Mouse (Mus musculus) Patski (cell line): ENCODE results near the gene Ccl24. TPM values are rescaled to one million over a fixed set of nuclear protein-coding genes. Genes with fewer than 3 reads are reported as not detected.
"Not testable (repeated sequence)": the region's sequence is repeated elsewhere in the genome, so short reads cannot be mapped to it uniquely, and the experiment has no call there.

Experiments used
- ATAC-seq: fragments of 100-300 bp; one replicate; pipeline ENCODE4 v1.8.0; 2021
- CTCF ChIA-PET: fragments of 350-600 bp; sonication (Branson Sonifier 250); formaldehyde crosslinking; loops from one replicate; lab custom pipeline; 2022; ENCODE audit warnings: inconsistent platforms; lab: Charles Lee
- POLR2A ChIA-PET: fragments of 350-600 bp; sonication (Branson Sonifier 250); formaldehyde crosslinking; loops from one replicate; lab custom pipeline; 2022; ENCODE audit warnings: antibody characterized with exemption, inconsistent platforms; lab: Charles Lee
- DNase-seq: peaks from one replicate; pipeline ENCODE4 v3.0.0-alpha.2; 2011; ENCODE audit warnings: low read depth, low spot score
- H3K27me3 ChIP-seq: fragments of 371-371 bp; one replicate; pipeline ENCODE4 v1.5.1; 2021
- CTCF ChIP-seq: fragments of 100-300 bp; IDR thresholded peaks from one replicate; pipeline ENCODE4 v1.5.1; 2021
- in situ Hi-C: fragments of 300-500 bp; cut with MboI; formaldehyde crosslinking; loops from 3 replicates; pipeline ENCODE4 v1.11.1; 2018; ENCODE audit warnings: low pct_unique_long_range_greater_than_20kb, mixed read lengths
- polyA plus RNA-seq: library from polyadenylated mRNA; unstranded; gene quantifications from one replicate; pipeline ENCODE4 v1.2.3, GENCODE M21; 2021

Gene Ccl24
- polyA plus RNA-seq: not detected

DNA sequence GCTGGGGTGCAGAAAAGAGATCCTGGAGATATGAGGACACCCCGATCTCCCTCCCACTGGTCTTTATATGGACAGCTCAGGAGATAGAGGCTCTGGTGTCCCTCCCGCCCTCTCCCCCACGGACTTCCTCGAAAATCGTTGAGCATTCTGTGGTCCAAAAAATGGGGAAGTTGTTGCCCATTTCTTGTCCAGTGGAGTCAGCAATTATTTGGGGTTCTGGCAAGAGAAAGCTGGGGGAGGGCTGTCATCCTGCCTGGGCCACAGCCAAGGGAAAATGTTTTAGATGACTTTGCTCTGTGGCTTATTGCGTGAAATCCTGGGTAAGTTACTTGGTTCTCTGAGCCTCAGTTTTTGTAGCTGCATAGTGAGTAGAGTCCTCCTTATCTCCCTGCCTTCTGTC lies at the start of gene Ccl24:
Ccl24 (minus strand) TSS at position 44 of the 400 bp plus-strand sequence.
- no peak for ATAC-seq
- H3K27me3 ChIP-seq: peaks cover 8% of the 10 kb centered on the region
- CTCF ChIA-PET: no interaction called here
- in situ Hi-C loops: no loop called here
- TF ChIP-seq CTCF: no peak
- no peak for DNase-seq
- POLR2A ChIA-PET: no interaction called here

DNA sequence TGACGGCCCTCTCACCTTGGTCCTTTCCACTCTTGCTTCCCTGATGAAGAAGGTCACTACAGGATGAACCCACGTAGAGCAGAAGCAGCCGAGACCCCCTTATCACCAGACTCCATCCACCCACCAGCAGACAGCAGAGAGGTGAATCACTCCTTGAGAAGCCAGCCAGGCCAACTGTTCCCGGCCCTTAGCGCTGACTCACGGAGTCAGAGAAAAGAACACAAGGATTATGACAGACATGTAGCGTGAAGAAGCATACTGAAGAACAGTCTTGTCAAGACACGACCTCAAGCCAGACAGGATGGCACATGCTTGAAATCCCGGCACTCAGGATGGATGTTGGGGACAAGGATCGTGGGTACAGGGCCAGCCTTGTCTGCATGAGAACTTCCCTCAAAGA lies 48.9 kb upstream of the Ccl24 start:
- H3K27me3 ChIP-seq: no peaks in the 10 kb centered on the region
- TF ChIP-seq CTCF: no peak
- POLR2A ChIA-PET: no interaction called here
- CTCF ChIA-PET: interaction anchor here (2.2 kb wide), 1 partner anchor 9 kb away, joined by 11 read pairs; no protein-coding TSS in a partner anchor
- no peak for ATAC-seq
- in situ Hi-C loops: no loop called here
- DNase-seq: no peak

DNA sequence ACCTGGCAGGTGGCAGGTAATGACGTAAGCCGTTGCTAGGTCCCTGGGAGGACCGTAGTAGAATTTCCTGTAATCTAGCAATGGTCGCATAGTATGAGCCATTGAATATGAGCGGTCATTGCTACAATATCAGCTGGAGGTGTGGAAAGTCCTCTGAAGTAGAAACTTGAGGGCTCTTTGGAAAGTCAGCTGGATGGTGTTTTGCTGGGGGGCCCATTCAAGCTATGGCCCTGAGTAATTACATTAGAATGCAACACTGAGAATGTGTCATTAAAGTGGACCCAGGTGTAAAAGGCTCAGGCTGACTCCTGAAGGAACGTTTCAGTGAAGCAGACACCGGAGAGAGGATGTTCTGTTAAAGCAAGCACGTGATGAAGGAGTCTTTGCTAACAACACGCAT lies 47.7 kb upstream of the Ccl24 start:
- ChIA-PET POLR2A (no interaction called here), CTCF (interaction anchor here (1.0 to 2.2 kb wide), 2 partner anchors 10 to 143 kb away, joined by 3 to 11 read pairs; no protein-coding TSS in a partner anchor)
- in situ Hi-C loops: no loop called here
- H3K27me3 ChIP-seq: no peaks in the 10 kb centered on the region
- DNase-seq (no peak), ATAC-seq (no peak)
- TF ChIP-seq CTCF: no peak

DNA sequence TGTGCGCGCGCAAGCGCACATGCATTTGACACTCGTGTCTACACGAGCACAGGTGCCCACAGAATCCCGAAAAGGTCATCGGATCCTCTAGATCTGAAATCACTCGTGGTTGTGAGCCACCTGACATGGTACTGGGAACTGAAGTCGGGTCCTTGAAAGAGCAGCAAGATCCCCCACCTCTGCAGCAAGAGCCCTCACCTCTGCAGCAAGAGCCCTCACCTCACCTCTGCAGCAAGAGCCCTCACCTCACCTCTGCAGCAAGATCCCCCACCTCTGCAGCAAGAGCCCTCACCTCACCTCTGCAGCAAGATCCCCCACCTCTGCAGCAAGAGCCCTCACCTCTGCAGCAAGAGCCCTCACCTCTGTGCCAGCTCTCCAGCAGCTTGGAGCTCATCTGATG lies 46.9 kb upstream of the Ccl24 start:
- in situ Hi-C loops: loop anchor here (5.0 kb wide), 2 partner anchors 148 to 228 kb away; no protein-coding TSS in a partner anchor
- H3K27me3 ChIP-seq, DNase-seq, POLR2A ChIA-PET, ATAC-seq: not testable (repeated sequence)
- CTCF ChIA-PET: interaction anchor here (2.2 kb wide), 1 partner anchor 11 kb away, joined by 11 read pairs; no protein-coding TSS in a partner anchor

DNA sequence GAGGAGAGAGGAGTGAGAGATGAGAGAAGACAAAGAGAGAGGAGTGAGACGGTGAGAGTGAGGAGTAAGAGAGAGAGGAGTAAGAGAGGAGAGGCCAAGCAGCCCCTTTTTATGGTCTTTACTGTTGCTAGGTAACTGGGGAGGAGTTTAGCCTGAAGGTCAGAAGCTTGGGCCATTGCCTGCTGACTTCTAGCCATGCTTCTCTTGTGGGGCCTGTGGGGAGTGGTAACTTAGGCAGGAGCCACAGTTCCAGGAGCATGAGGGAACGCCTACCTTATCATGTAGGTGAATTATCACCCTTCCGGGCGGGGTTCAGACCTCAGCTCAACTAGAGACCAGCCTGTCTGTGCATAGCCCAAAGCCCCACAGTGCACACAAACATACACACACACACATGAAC lies 36.9 kb upstream of the Ccl24 start:
- ChIA-PET CTCF (no interaction called here), POLR2A (no interaction called here)
- ATAC-seq (no peak), DNase-seq (no peak)
- in situ Hi-C loops: loop anchor here (5.0 kb wide), 1 partner anchor 202 kb away; no protein-coding TSS in a partner anchor
- no peak for TF ChIP-seq CTCF
- no peaks in the 10 kb centered on the region for H3K27me3 ChIP-seq

DNA sequence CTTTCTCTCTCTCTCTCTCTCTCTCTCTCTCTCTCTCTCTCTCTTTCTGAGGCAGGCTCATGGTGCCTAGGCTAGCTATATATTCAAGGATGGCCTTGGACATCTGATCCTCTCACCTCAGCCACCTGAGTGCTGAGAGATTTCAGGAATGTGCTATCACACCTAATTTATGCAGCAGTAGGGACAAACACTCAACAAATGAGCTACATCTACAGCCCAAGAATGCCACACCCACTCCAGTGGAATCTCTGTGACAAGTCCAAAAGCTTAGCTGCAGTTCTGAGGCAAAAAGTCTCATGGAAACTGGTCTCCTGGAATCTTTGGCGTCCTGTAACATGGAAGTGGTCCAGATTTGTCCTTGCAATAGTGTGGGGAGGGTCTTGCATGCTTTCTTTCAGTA lies 34.7 kb upstream of the Ccl24 start:
- in situ Hi-C loops: no loop called here
- H3K27me3 ChIP-seq: no peaks in the 10 kb centered on the region
- ChIA-PET CTCF (no interaction called here), POLR2A (no interaction called here)
- ATAC-seq: no peak
- DNase-seq: no peak
- no peak for TF ChIP-seq CTCF

DNA sequence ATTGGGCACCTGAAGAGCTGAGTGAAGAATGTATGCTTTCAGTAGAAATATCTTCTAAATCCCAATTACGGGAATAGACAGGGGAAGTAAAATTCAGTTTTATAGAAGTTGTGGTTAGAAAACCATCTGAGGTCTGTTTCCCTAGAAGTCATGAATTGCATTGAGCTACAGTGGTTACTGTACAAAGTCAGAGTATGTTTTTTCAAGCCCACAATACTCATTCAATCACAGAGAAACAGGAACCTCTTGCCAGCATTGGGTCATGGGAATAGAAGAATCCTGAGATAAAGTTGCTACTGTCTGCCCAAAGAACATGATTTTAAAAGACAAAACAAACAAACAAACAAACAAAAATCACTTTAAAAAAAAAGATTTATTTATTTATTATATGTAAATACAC lies 33.9 kb upstream of the Ccl24 start:
- CTCF ChIA-PET, DNase-seq, in situ Hi-C loops, H3K27me3 ChIP-seq, POLR2A ChIA-PET, ATAC-seq: not testable (repeated sequence)

DNA sequence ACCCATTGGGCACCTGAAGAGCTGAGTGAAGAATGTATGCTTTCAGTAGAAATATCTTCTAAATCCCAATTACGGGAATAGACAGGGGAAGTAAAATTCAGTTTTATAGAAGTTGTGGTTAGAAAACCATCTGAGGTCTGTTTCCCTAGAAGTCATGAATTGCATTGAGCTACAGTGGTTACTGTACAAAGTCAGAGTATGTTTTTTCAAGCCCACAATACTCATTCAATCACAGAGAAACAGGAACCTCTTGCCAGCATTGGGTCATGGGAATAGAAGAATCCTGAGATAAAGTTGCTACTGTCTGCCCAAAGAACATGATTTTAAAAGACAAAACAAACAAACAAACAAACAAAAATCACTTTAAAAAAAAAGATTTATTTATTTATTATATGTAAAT lies 31.8 kb upstream of the Ccl24 start:
- in situ Hi-C loops: loop anchor here (5.0 kb wide), 1 partner anchor 47 kb away; no protein-coding TSS in a partner anchor
- POLR2A ChIA-PET, CTCF ChIA-PET, ATAC-seq, DNase-seq: not testable (repeated sequence)
- H3K27me3 ChIP-seq: peaks cover 12% of the 10 kb centered on the region

DNA sequence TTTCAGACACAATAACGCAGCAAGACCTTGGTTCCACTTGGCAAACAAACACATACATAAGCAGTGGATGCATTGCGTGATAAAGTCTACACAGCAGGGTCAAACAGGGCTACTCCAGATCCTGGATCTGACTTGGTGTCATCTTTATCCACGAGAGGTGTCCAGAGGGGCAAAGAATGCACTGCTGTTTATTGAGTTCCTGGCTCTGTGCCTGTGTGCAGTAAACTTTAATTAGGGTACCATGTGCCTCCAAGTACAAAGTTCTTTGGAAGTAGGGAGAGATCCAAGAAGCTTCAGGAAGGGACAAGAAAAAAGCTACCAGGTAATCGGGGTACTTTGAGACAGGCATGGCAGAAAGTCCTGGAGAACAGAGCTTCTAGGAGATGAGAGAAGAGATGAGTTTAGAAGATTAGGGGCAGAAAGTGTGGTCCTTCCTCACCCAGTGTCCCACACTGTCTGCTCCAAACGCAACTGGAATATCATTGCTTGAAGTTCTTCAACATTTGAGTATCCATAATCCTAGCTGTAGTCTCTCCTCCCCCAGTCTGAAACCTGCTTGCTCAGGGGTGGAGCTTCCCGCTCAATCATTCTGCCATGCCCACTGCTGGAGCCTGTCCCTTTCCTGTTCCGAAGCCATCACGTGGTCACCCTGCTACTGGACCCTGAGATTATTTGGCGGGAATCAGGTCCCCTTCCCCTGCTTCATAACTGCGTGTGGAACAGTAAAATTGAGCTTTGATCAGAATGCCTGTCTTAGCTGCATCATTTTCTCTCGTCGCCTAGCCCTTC lies 17.3 kb upstream of the Ccl24 start:
- in situ Hi-C loops: no loop called here
- ChIA-PET CTCF (interaction anchor here (1.0 kb wide), 1 partner anchor 26 kb away, joined by 3 read pairs; no protein-coding TSS in a partner anchor), POLR2A (no interaction called here)
- H3K27me3 ChIP-seq: peaks cover 9% of the 10 kb centered on the region
- DNase-seq (no peak), ATAC-seq (no peak)
- TF ChIP-seq CTCF: no peak

DNA sequence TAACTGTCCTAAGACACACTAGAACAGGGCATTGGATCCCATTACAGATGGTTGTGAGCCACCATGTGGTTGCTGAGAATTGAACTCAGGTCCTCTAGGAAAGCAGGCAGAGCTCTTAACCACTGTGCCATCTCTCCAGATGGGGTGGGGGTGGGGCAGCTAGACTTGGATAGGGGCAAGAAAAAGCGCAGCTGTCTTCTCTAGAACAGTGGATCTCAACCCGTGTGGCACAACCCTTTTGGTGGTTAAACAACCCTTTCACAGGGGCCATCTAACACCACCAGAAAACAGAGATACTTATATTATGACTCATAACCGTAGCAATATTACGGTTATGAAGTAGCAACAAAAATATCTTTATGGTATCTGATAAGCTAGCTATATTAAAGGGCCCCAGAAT lies 14.9 kb upstream of the Ccl24 start:
- H3K27me3 ChIP-seq: peaks cover 11% of the 10 kb centered on the region
- DNase-seq: no peak
- CTCF ChIA-PET: no interaction called here
- in situ Hi-C loops: no loop called here
- no peak for ATAC-seq
- no peak for TF ChIP-seq CTCF
- POLR2A ChIA-PET: no interaction called here

DNA sequence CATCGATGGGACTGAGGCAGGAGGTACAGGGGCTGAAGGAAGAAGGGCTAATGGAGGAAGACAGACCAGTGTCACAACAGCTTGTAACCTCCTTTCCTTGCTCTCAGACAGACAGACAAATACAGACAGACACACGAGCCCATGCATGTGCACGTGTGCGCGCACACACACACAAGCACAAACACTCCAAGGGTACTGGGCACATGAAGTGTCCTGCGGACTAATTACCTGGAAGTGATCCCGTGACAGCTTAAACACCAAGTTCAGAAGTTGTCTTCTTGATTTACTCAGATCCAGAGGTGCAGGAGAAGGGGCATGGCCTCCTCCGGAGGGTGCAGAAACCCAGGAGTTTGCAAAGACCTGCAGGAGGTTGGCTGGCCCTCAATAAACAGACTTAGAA lies 12.8 kb upstream of the Ccl24 start:
- ChIA-PET POLR2A (no interaction called here), CTCF (interaction anchor here (1.2 kb wide), 1 partner anchor 30 kb away, joined by 3 read pairs; no protein-coding TSS in a partner anchor)
- in situ Hi-C loops: no loop called here
- no peak for DNase-seq
- ATAC-seq: no peak
- H3K27me3 ChIP-seq: peaks cover 3% of the 10 kb centered on the region
- no peak for TF ChIP-seq CTCF
